Mouse (Mus musculus) heart, embryonic 16.5 days (tissue): Measurements from ENCODE around the gene Smyd5. TPM values are rescaled to one million over a fixed set of nuclear protein-coding genes. Genes with fewer than 3 reads are reported as not detected.

Source experiments
- ATAC-seq: fragments of 200-750 bp; cut with Nextera tagmentation; replicated peaks from 2 replicates; pipeline ENCODE4 v1.8.0; 2017; ENCODE audit warnings: moderate number of reproducible peaks; ENCODE audit not compliant: insufficient read depth, low FRiP score; ENCODE audit errors: extremely low read depth
- H3K27ac ChIP-seq: fragments of 300-500 bp; sonication (generic); 2 replicates; pipeline ENCODE4 v1.5.1; 2014; ENCODE audit warnings: mild to moderate bottlenecking, low read length, control low read depth, moderate library complexity
- H3K27me3 ChIP-seq: fragments of 300-500 bp; sonication (generic); 2 replicates; pipeline ENCODE4 v1.6.1; 2014; ENCODE audit warnings: low read length, mixed read lengths; ENCODE audit not compliant: control insufficient read depth, insufficient read depth
- H3K36me3 ChIP-seq: fragments of 300-500 bp; sonication (generic); 2 replicates; pipeline ENCODE4 v1.6.1; 2014; ENCODE audit not compliant: control insufficient read depth, insufficient read depth
- H3K4me1 ChIP-seq: fragments of 300-500 bp; sonication (generic); 2 replicates; pipeline ENCODE4 v1.6.1; 2014; ENCODE audit warnings: low read length, mixed read lengths; ENCODE audit not compliant: control insufficient read depth, insufficient read depth
- H3K4me2 ChIP-seq: fragments of 300-500 bp; sonication (generic); 2 replicates; pipeline ENCODE4 v1.6.1; 2014; ENCODE audit warnings: low read depth, mild to moderate bottlenecking, control low read depth, low read length
- H3K4me3 ChIP-seq: fragments of 300-500 bp; sonication (generic); 2 replicates; pipeline ENCODE4 v1.5.1; 2014; ENCODE audit warnings: mild to moderate bottlenecking, control low read depth, low read length
- H3K9ac ChIP-seq: fragments of 300-500 bp; sonication (generic); 2 replicates; pipeline ENCODE4 v1.6.1; 2014; ENCODE audit warnings: low read length, control low read depth
- H3K9me3 ChIP-seq: fragments of 300-500 bp; sonication (generic); replicated peaks from 2 replicates; pipeline ENCODE4 v1.6.1; 2016; ENCODE audit warnings: low read length; ENCODE audit not compliant: control insufficient read depth
- whole genome bisulfite sequencing: fragments of 180-500 bp; shearing (Covaris S2); extraction: QIAGEN DNeasy Blood & Tissue Kit; methylation state at CpG from one replicate; pipeline ENCODE4 v1.1.7; 2014; 5-methylcytosine and 5-hydroxymethylcytosine counted together
- polyA plus RNA-seq: library from polyadenylated mRNA; unstranded; fragments of >200 nt; fragmentation: Nextera tagmentation; extraction: Ambion mirVana; gene quantifications from 2 replicates; pipeline ENCODE4 v1.2.1, GENCODE M21; 2015

The Smyd5 gene
- polyA plus RNA-seq, 1 experiment from 2014 or later = 35.0 TPM

GRCm38 (mm10) chr6:85478416-85478815 lies 46.6 kb downstream of the Smyd5 start:
- Histone ChIP-seq H3K4me1 (no peaks in the 10 kb centered on the region), H3K9me3 (no peaks in the 10 kb centered on the region; the same call in 1 of the 2 replicates), H3K36me3 (no peaks in the 10 kb centered on the region)

GRCm38 (mm10) chr6:85479979-85480378 lies 48.2 kb downstream of the Smyd5 start:
- Histone ChIP-seq H3K4me1 (peaks cover 7% of the 10 kb centered on the region; the same call in 1 of the 2 replicates), H3K27me3 (peaks cover 53% of the 10 kb centered on the region), H3K27ac (no peak overlapping the region), H3K36me3 (no peaks in the 10 kb centered on the region), H3K9ac (no peak overlapping the region), H3K9me3 (no peaks in the 10 kb centered on the region; the same call in 1 of the 2 replicates), H3K4me3 (no peak overlapping the region), H3K4me2 (no peak overlapping the region)
- ATAC-seq = no peak
- WGBS = 72% methylated on average over 5 of the region's 5 CpGs

More at GRCm38 (mm10) chr6:85478416-85478815, 46.6 kb downstream of the Smyd5 start:
- 36% methylated on average over 14 of the region's 14 CpGs for WGBS
- Histone ChIP-seq H3K4me2 (no peak overlapping the region), H3K4me3 (no peak overlapping the region), H3K27ac (no peak overlapping the region), H3K27me3 (peaks cover 39% of the 10 kb centered on the region), H3K9ac (no peak overlapping the region)
- ATAC-seq = no peak

- peaks cover 7% of the 10 kb centered on the region; the same call in 1 of the 2 replicates for H3K4me1 ChIP-seq
- H3K9ac ChIP-seq = no peak overlapping the region
- peaks cover 60% of the 10 kb centered on the region for H3K27me3 ChIP-seq
- WGBS = 65% methylated on average over 16 of the region's 16 CpGs
- H3K4me3 ChIP-seq = no peak overlapping the region
- no peak for ATAC-seq
- H3K4me2 ChIP-seq = no peak overlapping the region
- no peaks in the 10 kb centered on the region; the same call in 1 of the 2 replicates for H3K9me3 ChIP-seq
- H3K36me3 ChIP-seq = no peaks in the 10 kb centered on the region
- no peak overlapping the region for H3K27ac ChIP-seq
These were observed 48.9 kb downstream of the Smyd5 start for GRCm38 (mm10) chr6:85480685-85481084.

- peaks cover 7% of the 10 kb centered on the region; the same call in 1 of the 2 replicates for H3K4me1 ChIP-seq
- no peak overlapping the region for H3K9ac ChIP-seq
- H3K36me3 ChIP-seq = no peaks in the 10 kb centered on the region
- no peaks in the 10 kb centered on the region; the same call in 1 of the 2 replicates for H3K9me3 ChIP-seq
- H3K4me2 ChIP-seq = peak overlapping the region; percentile 39
- peak overlapping the region; percentile 28 for H3K4me3 ChIP-seq
- peaks cover 57% of the 10 kb centered on the region for H3K27me3 ChIP-seq
- no peak overlapping the region for H3K27ac ChIP-seq
- 3% methylated on average over 90 of the region's 92 CpGs for WGBS
- ATAC-seq = no peak
These were observed 52.3 kb downstream of the Smyd5 start for GRCm38 (mm10) chr6:85483843-85484721.

- Histone ChIP-seq H3K4me1 (peaks cover 7% of the 10 kb centered on the region; the same call in 1 of the 2 replicates), H3K36me3 (no peaks in the 10 kb centered on the region), H3K27ac (no peak overlapping the region), H3K27me3 (peaks cover 53% of the 10 kb centered on the region), H3K9ac (no peak overlapping the region), H3K4me3 (no peak overlapping the region), H3K9me3 (no peaks in the 10 kb centered on the region; the same call in 1 of the 2 replicates), H3K4me2 (no peak overlapping the region)
- ATAC-seq = no peak
- whole genome bisulfite sequencing = 67% methylated on average over 2 of the region's 2 CpGs
These were observed 53.9 kb downstream of the Smyd5 start for GRCm38 (mm10) chr6:85485738-85486137.

- 73% methylated on average over 4 of the region's 4 CpGs for WGBS
- H3K4me2 ChIP-seq = no peak overlapping the region
- H3K27me3 ChIP-seq = peaks cover 32% of the 10 kb centered on the region
- H3K36me3 ChIP-seq = no peaks in the 10 kb centered on the region
- no peak for ATAC-seq
- no peaks in the 10 kb centered on the region for H3K9me3 ChIP-seq
- H3K4me1 ChIP-seq = peaks cover 7% of the 10 kb centered on the region; the same call in 1 of the 2 replicates
- no peak overlapping the region for H3K9ac ChIP-seq
- H3K27ac ChIP-seq = no peak overlapping the region
- H3K4me3 ChIP-seq = no peak overlapping the region
These were observed 56.7 kb downstream of the Smyd5 start for GRCm38 (mm10) chr6:85488510-85488909.

- H3K27me3 ChIP-seq = peaks cover 19% of the 10 kb centered on the region
- ATAC-seq = no peak
- no peaks in the 10 kb centered on the region for H3K36me3 ChIP-seq
- WGBS = 74% methylated on average over 3 of the region's 3 CpGs
- H3K9me3 ChIP-seq = no peaks in the 10 kb centered on the region
- H3K4me1 ChIP-seq = no peaks in the 10 kb centered on the region
- no peak overlapping the region for H3K4me3 ChIP-seq
- H3K4me2 ChIP-seq = no peak overlapping the region
- no peak overlapping the region for H3K9ac ChIP-seq
- no peak overlapping the region for H3K27ac ChIP-seq
These were observed 57.9 kb downstream of the Smyd5 start for GRCm38 (mm10) chr6:85489717-85490116.

GRCm38 (mm10) chr6:85490252-85490651 lies 58.5 kb downstream of the Smyd5 start:
- H3K4me3 ChIP-seq = no peak overlapping the region
- H3K27ac ChIP-seq = no peak overlapping the region
- 66% methylated on average over 4 of the region's 4 CpGs for WGBS
- no peaks in the 10 kb centered on the region for H3K36me3 ChIP-seq
- no peak overlapping the region for H3K9ac ChIP-seq
- no peaks in the 10 kb centered on the region for H3K9me3 ChIP-seq
- no peak overlapping the region for H3K4me2 ChIP-seq
- peaks cover 14% of the 10 kb centered on the region for H3K27me3 ChIP-seq
- H3K4me1 ChIP-seq = no peaks in the 10 kb centered on the region
- no peak for ATAC-seq

GRCm38 (mm10) chr6:85491606-85492005 lies 59.8 kb downstream of the Smyd5 start:
- no peak overlapping the region for H3K4me2 ChIP-seq
- WGBS = 81% methylated on average over 3 of the region's 3 CpGs
- no peak overlapping the region for H3K9ac ChIP-seq
- no peaks in the 10 kb centered on the region for H3K36me3 ChIP-seq
- H3K9me3 ChIP-seq = no peaks in the 10 kb centered on the region
- 0 out of 2 replicates have a peak, but pooled peaks cover 5% of the 10 kb centered on the region for H3K27me3 ChIP-seq
- no peaks in the 10 kb centered on the region for H3K4me1 ChIP-seq
- no peak overlapping the region for H3K4me3 ChIP-seq
- H3K27ac ChIP-seq = no peak overlapping the region
- no peak for ATAC-seq
